Mouse (Mus musculus) frontal cortex, postnatal 36 days (tissue): ENCODE measurements at regions not wholly inside any gene's neighbourhood (a gene's known extent, or its start where the extent isn't known, plus 50 kb on each side); places are given as distances from the start of the nearest gene placed in this dataset.
"Not testable (repeated sequence)": the region's sequence is repeated elsewhere in the genome, so short reads cannot be mapped to it uniquely, and the experiment has no call there.

Experiments used
- DNase-seq, 2 experiments: peaks; one replicate each; pipeline ENCODE4 v3.0.0; 2022; ENCODE audit warnings: low spot score in 2 of 2

GRCm38 (mm10) chr1:105463819-105464614 is 107.5 kb upstream of the Rnf152 start:
- DNase-seq, result no peak

DNA sequence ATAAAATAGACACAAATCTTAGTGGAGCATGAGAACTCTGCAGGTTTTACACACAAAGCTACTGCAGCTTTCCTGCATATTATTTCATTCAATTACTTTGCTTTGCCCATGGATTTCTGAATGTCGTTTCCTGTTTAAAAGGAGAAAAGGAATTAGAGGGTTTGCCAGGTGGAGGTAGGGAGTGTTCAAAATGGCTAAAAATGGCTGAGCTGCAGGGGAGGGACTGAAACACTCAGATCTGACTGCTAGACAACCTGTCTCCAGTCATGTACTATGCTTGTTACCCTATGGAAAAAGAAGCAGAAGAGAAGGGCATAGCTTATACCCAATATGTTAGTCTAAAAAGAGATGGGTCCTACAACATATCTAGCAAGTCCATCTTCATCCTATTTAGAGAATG is 106.2 kb upstream of the Rnf152 start:
- no peak for DNase-seq

GRCm38 (mm10) chr1:105455783-105456182 is 99.3 kb upstream of the Rnf152 start:
- DNase-seq, result not testable (repeated sequence)

- DNase-seq, result no peak
These were observed 98.2 kb upstream of the Rnf152 start for GRCm38 (mm10) chr1:105454687-105455086.

- DNase-seq, result no peak
These were observed 89.7 kb upstream of the Rnf152 start for GRCm38 (mm10) chr1:105446212-105446611.

GRCm38 (mm10) chr1:105443546-105443945 is 87.0 kb upstream of the Rnf152 start:
- no peak for DNase-seq

- no peak for DNase-seq
These were observed 83.8 kb upstream of the Rnf152 start for GRCm38 (mm10) chr1:105440296-105440695.

DNA sequence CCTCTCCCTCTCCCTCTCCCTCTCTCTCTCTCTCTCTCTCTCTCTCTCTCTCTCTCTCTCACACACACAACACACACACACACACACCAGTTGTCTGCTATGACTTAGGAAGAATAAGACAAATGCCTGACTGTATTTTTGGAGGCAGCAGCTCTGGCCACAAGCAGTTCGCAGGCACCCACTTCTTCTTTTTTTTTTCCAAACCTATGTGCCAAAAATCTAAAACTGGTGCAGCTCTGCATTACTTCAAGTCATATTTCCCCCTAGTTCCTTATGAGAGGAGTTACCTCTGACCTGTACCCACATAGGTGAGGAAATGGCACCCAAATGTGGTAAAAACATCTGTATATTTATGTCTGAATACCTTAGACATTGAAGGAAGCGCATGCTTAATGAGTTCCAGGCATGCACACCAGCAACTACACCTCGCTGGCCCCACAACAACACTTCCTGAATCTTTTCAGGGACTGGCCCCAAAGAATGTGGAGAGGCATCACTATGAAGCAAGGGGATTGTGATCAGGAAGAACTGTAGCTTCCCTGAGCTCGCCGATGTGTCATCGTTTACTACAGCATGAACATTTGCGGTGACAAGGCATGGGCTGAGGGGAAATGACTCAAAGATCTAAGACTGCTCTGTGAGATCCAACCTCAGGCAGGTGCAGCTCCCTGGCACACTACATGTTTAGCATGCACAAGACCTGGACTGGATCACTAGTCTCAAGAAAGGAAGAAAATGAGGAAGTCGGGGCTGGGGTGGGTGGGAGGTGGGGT is 78.3 kb upstream of the Rnf152 start:
- no peak for DNase-seq

DNA sequence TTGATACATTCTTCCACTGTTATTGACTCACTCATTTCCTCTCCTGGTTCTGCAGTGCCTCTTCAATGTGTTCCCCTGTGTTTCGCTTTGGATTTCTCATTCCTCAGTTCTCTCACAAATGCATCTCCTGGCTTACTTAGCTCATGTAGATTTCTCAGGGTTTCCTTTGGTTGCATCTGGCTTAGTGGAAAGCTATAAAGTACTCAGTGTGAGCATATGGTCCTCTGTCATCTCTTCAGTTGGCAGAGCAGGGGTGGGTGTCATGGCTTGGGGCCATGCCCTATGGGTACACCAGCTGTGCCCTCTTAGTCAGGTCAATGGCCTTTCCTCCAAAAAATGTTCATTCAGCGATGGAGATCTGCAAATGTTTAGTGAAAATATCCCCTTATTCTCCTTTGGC is 77.4 kb upstream of the Rnf152 start:
- DNase-seq, result peak in 1 of 2 experiments; percentile 23

DNA sequence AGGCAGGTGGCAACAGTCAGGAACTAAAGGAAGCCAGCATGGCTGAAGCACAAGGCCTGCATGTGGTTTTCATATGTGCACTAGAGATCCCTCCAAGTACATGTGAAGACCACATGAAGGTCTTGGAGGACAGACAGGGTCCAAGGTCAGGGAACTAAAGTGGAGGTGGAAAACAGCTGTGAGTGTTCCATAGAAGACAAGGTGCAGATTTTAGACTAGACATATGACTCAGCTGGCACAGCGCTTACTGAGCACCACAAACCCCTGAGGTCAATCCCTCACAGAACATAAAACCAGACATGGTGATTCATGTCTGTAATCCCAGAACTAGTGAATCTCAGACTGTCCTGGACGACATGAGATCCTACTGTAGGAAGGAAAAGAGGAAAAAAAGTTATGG is 75.3 kb upstream of the Rnf152 start:
- DNase-seq, result no peak

DNA sequence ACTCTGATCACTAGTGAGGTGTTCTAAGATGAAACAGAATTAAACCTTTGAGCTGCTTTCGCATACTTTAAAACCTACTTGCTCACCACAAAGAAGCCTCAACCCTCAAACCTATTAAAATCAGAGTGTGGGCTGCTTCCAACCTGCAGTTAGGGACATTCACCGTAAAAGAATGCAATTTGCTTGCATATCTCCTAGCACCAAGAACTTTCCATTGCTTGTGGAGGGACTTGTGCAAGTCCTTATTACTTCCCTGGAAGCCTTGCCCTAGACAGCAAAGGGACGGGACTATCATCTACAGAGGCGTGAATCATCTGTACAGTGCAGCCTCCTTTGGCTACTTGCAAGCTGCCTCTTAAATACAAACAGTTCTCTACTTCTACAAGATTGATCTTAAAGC is 74.2 kb upstream of the Rnf152 start:
- DNase-seq, result no peak

- no peak for DNase-seq
These were observed 71.7 kb upstream of the Rnf152 start for GRCm38 (mm10) chr1:105428165-105428564.

DNA sequence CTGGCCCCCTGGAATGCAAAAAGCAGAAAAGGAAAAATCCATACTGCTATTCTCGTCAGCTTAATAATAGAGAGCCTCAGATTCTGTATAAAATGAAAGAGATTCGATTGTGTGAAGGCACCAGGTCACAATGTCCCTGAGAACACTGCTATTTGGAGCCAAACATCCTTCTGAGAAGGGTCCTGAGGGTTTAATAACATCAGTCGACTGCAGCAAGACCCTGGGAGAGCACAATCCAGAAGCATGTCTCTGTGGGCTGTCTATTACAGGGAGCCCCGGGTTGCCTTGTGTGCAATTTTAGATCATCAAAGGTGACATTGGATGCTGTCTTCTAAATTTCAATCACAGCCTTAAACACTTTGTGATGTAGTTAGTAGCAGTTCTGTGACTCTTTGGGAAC is 69.6 kb upstream of the Rnf152 start:
- no peak for DNase-seq

- DNase-seq, result no peak
These were observed 66.9 kb upstream of the Rnf152 start for GRCm38 (mm10) chr1:105423380-105423779.

GRCm38 (mm10) chr1:105422945-105423344 is 66.4 kb upstream of the Rnf152 start:
- DNase-seq, result no peak

- peak in 1 of 2 experiments; percentile 12 for DNase-seq
These were observed 64.0 kb upstream of the Rnf152 start for GRCm38 (mm10) chr1:105420374-105421046.
